Mouse (Mus musculus) hindbrain, embryonic 12.5 days (tissue): ENCODE measurements around the gene Xxylt1. TPM values are rescaled to one million over a fixed set of nuclear protein-coding genes. Genes with fewer than 3 reads are reported as not detected.

Experiments used
- ATAC-seq: fragments of 200-750 bp; cut with Nextera tagmentation; 2 replicates; pipeline ENCODE4 v1.8.0; 2017; ENCODE audit warnings: moderate TSS enrichment; ENCODE audit not compliant: low FRiP score
- H3K27ac ChIP-seq: fragments of 300-500 bp; sonication (generic); 2 replicates; pipeline ENCODE4 v1.5.1; 2016; ENCODE audit warnings: mild to moderate bottlenecking
- H3K27me3 ChIP-seq: fragments of 300-500 bp; sonication (generic); 2 replicates; pipeline ENCODE4 v1.6.1; 2016; ENCODE audit warnings: mild to moderate bottlenecking
- H3K36me3 ChIP-seq: fragments of 300-500 bp; sonication (generic); 2 replicates; pipeline ENCODE4 v1.6.1; 2016; ENCODE audit warnings: mild to moderate bottlenecking
- H3K4me1 ChIP-seq: fragments of 300-500 bp; sonication (generic); 2 replicates; pipeline ENCODE4 v1.6.1; 2016
- H3K4me2 ChIP-seq: fragments of 300-500 bp; sonication (generic); replicated peaks from 2 replicates; pipeline ENCODE4 v1.6.1; 2016; ENCODE audit warnings: mild to moderate bottlenecking
- H3K4me3 ChIP-seq: fragments of 300-500 bp; sonication (generic); 2 replicates; pipeline ENCODE4 v1.5.1; 2016; ENCODE audit warnings: mild to moderate bottlenecking
- H3K9ac ChIP-seq: fragments of 300-500 bp; sonication (generic); 2 replicates; pipeline ENCODE4 v1.6.1; 2016; ENCODE audit warnings: mild to moderate bottlenecking, moderate library complexity
- H3K9me3 ChIP-seq: fragments of 300-500 bp; sonication (generic); replicated peaks from 2 replicates; pipeline ENCODE4 v1.6.1; 2016; ENCODE audit warnings: mild to moderate bottlenecking
- WGBS: fragments of 180-500 bp; shearing (Covaris S2); methylation state at CpG from one replicate; pipeline ENCODE4 v1.1.7; 2016; 5-methylcytosine and 5-hydroxymethylcytosine counted together
- polyA plus RNA-seq: library from polyadenylated mRNA; unstranded; fragments of >200 nt; fragmentation: Nextera tagmentation; extraction: Ambion mirVana; gene quantifications from 2 replicates; pipeline ENCODE4 v1.2.1, GENCODE M21; 2016

Xxylt1 gene
- polyA plus RNA-seq, 1 experiment from 2014 or later = 17.9 TPM

- H3K27me3 ChIP-seq = no peaks in the 10 kb centered on the region
- H3K4me1 ChIP-seq = peaks cover 25% of the 10 kb centered on the region
- H3K36me3 ChIP-seq = no peaks in the 10 kb centered on the region
- H3K9ac ChIP-seq = no peak overlapping the region
- no peak overlapping the region for H3K4me2 ChIP-seq
- no peak overlapping the region for H3K4me3 ChIP-seq
- H3K27ac ChIP-seq = no peak overlapping the region
- H3K9me3 ChIP-seq = no peaks in the 10 kb centered on the region
- ATAC-seq = no peak
- WGBS = 88% methylated on average over 2 of the region's 2 CpGs
These were observed 83.2 kb downstream of the Xxylt1 start for GRCm38 (mm10) chr16:30998048-30998447.

DNA sequence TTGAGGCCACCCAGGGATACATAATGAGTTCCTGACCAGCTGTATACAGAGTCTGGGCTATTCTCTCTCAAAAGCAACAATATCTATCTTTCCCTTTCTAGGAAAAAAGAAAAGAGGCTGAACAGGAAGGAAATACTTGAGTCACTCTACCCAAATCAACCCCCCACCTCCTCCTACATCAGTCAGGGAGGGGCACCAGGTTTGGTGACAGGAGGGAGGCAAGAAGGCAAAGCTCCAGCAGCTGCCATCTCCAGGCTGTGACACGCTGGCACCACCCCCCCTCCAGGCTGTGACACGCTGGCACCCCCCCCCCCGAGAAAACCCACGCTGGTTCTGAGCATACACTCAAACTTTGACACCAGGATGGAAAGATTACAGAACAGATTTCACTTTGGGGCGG, 85.8 kb downstream of the Xxylt1 start:
- 85% methylated on average over 5 of the region's 5 CpGs for WGBS
- peaks cover 21% of the 10 kb centered on the region for H3K4me1 ChIP-seq
- no peak for ATAC-seq
- H3K27me3 ChIP-seq = no peaks in the 10 kb centered on the region
- no peaks in the 10 kb centered on the region for H3K36me3 ChIP-seq
- no peak overlapping the region for H3K4me3 ChIP-seq
- no peaks in the 10 kb centered on the region for H3K9me3 ChIP-seq
- H3K9ac ChIP-seq = no peak overlapping the region
- no peak overlapping the region for H3K4me2 ChIP-seq
- no peak overlapping the region for H3K27ac ChIP-seq

DNA sequence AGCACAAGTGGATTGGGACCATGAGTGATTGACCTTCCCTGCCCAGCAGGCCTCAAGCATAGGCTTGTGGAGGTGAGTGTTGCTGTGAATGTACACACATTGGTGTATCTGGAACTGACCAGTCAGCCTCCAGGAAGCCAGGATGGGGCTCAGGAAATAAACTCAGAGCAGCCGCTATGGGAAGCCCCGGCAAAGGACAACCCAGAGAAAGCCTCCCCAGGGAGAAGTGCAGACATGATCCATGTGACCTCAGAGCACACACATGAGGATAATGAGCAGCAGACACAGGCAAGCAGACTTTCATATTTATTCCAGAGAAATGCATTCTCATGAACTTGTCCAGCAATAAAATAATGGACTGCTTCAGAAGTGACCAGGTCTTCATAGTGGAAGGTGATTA, 86.4 kb downstream of the Xxylt1 start:
- no peak overlapping the region for H3K27ac ChIP-seq
- H3K27me3 ChIP-seq = no peaks in the 10 kb centered on the region
- no peak for ATAC-seq
- H3K4me3 ChIP-seq = no peak overlapping the region
- H3K4me1 ChIP-seq = peaks cover 21% of the 10 kb centered on the region
- no peak overlapping the region for H3K4me2 ChIP-seq
- no peaks in the 10 kb centered on the region for H3K9me3 ChIP-seq
- H3K36me3 ChIP-seq = no peaks in the 10 kb centered on the region
- WGBS = 47% methylated on average over 2 of the region's 2 CpGs
- no peak overlapping the region for H3K9ac ChIP-seq

- Histone ChIP-seq H3K36me3 (no peaks in the 10 kb centered on the region), H3K4me3 (no peak overlapping the region), H3K9ac (no peak overlapping the region), H3K4me1 (peaks cover 21% of the 10 kb centered on the region), H3K4me2 (no peak overlapping the region), H3K27me3 (no peaks in the 10 kb centered on the region), H3K27ac (no peak overlapping the region), H3K9me3 (no peaks in the 10 kb centered on the region)
- ATAC-seq = no peak
- WGBS = 84% methylated on average over 7 of the region's 7 CpGs
These were observed 86.9 kb downstream of the Xxylt1 start for GRCm38 (mm10) chr16:30994296-30994695.

DNA sequence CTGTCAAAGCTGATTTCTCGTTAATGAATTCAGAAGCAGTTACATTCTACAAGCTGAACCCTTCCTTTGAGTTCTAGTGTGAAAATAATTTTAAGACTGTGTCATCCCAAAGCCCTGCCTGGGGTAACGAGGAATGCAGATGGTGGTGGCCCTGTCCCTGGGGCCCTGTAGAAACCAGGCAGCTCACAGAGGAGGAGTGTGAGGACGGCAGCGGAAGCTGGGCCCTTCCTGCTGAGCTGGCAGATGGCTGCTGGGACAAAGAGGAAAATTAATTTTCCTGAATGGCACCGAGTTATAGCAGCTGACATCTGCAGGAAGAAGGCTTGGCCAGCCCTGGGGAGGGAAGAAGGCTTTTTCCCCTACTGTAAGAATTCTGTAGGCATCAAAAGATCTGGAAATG, 88.7 kb downstream of the Xxylt1 start:
- H3K36me3 ChIP-seq = no peaks in the 10 kb centered on the region
- H3K27ac ChIP-seq = peak overlapping the region; percentile 52; the same call in 1 of the 2 replicates
- H3K9ac ChIP-seq = no peak overlapping the region
- no peaks in the 10 kb centered on the region for H3K9me3 ChIP-seq
- H3K4me3 ChIP-seq = no peak overlapping the region
- WGBS = 37% methylated on average over 5 of the region's 5 CpGs
- no peaks in the 10 kb centered on the region for H3K27me3 ChIP-seq
- ATAC-seq = peak; percentile 55; the same call in 1 of the 2 replicates
- peaks cover 23% of the 10 kb centered on the region for H3K4me1 ChIP-seq
- H3K4me2 ChIP-seq = no peak overlapping the region

DNA sequence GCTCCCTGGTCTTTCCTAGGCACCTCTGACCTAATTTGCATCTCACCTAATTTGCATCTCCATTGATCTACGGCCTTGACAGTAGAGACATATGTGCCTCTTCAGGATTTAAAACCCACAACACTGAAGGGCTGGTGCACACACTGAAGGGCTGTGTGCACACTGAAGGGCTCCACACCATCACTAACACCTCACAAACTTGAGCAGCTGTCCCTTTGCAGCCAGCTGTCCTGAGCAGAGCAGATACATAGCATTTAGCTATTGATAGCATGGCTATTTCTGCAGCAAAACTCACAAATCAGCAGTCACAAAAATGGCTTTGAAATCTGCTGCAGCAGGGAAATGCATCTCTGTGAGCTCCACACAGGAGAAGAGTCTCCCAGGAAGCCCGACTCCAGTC, 90.6 kb downstream of the Xxylt1 start:
- ATAC-seq = no peak
- WGBS = 27% methylated on average over 2 of the region's 2 CpGs
- Histone ChIP-seq H3K4me2 (no peak overlapping the region), H3K4me3 (no peak overlapping the region), H3K27ac (no peak overlapping the region), H3K9ac (no peak overlapping the region), H3K27me3 (no peaks in the 10 kb centered on the region), H3K9me3 (no peaks in the 10 kb centered on the region), H3K4me1 (peaks cover 27% of the 10 kb centered on the region), H3K36me3 (no peaks in the 10 kb centered on the region)

DNA sequence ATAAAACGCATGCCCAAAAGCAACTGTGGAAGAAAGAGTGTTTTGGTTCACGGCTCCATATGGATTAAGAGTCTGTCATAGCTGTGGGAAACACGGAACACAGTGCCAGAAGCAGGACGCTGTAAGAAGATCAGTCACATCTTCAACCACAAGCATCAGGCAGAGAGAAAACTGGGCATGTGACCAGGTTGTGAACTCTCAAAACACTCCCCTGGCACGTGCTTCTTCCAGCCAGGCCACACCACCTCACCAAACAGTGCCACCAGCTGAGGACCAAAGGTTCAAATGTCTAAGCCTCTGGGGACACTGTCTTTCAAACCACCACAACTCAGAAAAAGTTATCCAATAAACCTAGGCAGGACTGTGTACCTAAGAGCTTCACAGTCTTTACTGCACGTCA, 93.0 kb downstream of the Xxylt1 start:
- WGBS = 83% methylated on average over 6 of the region's 6 CpGs
- Histone ChIP-seq H3K36me3 (no peaks in the 10 kb centered on the region), H3K4me2 (no peak overlapping the region), H3K4me1 (peaks cover 29% of the 10 kb centered on the region), H3K4me3 (no peak overlapping the region), H3K9me3 (no peaks in the 10 kb centered on the region), H3K9ac (no peak overlapping the region), H3K27me3 (no peaks in the 10 kb centered on the region), H3K27ac (no peak overlapping the region)
- no peak for ATAC-seq

- Histone ChIP-seq H3K4me3 (no peak overlapping the region), H3K36me3 (no peaks in the 10 kb centered on the region), H3K9me3 (no peaks in the 10 kb centered on the region), H3K4me2 (no peak overlapping the region), H3K4me1 (peaks cover 25% of the 10 kb centered on the region), H3K27me3 (no peaks in the 10 kb centered on the region), H3K9ac (no peak overlapping the region), H3K27ac (no peak overlapping the region)
- 57% methylated on average over 6 of the region's 6 CpGs for WGBS
- ATAC-seq = no peak
These were observed 93.5 kb downstream of the Xxylt1 start for GRCm38 (mm10) chr16:30987684-30988083.

GRCm38 (mm10) chr16:30984826-30985545, 96.2 kb downstream of the Xxylt1 start:
- 24% methylated on average over 17 of the region's 17 CpGs for WGBS
- Histone ChIP-seq H3K27ac (peak overlapping the region; percentile 35; the same call in 1 of the 2 replicates), H3K36me3 (no peaks in the 10 kb centered on the region), H3K4me3 (no peak overlapping the region), H3K27me3 (no peaks in the 10 kb centered on the region), H3K4me1 (peaks cover 18% of the 10 kb centered on the region), H3K9ac (no peak overlapping the region), H3K9me3 (no peaks in the 10 kb centered on the region), H3K4me2 (no peak overlapping the region)
- ATAC-seq = no peak

DNA sequence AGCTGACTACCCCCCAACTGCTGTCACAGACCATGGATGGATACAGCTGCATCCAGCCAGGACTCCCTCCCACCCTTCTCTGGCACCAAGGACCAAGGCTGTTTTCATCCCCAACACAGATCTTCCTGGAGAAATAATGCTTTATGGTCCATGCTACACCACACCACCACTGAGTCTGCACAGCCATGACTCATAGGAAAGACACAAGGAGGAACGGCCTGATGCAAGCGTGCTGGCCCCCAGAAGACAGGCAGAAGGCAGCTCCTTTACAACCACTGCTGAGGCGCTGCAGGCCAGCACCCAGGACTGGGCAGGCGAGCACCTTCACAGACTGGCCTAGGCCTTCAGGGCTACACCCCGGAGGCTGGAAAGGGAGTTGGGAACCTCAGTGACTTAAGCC, 97.1 kb downstream of the Xxylt1 start:
- H3K4me3 ChIP-seq = no peak overlapping the region
- no peak overlapping the region for H3K4me2 ChIP-seq
- 92% methylated on average over 5 of the region's 5 CpGs for WGBS
- no peak overlapping the region for H3K9ac ChIP-seq
- no peaks in the 10 kb centered on the region for H3K27me3 ChIP-seq
- H3K9me3 ChIP-seq = no peaks in the 10 kb centered on the region
- ATAC-seq = no peak
- H3K36me3 ChIP-seq = no peaks in the 10 kb centered on the region
- peaks cover 18% of the 10 kb centered on the region for H3K4me1 ChIP-seq
- no peak overlapping the region for H3K27ac ChIP-seq

DNA sequence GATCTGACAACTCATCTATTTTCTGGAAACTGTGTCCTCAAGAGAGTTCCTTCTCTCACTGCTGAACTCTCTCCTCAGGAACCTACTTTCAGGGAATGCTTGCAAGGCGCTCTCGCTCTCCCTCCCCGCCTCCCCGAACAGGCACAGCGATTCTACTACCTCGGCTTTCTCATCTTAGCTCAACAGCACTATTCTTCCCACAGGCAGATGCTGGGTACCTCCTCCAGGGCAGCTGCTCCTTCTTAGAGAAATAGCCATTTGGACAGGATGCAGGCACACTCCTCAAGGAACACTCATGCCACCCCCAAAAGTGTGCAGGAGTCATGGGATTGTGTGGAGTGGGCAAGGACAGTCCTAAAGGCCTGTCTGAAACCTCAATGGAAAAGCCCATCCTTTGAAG, 97.5 kb downstream of the Xxylt1 start:
- Histone ChIP-seq H3K4me2 (no peak overlapping the region), H3K4me1 (peaks cover 18% of the 10 kb centered on the region), H3K27ac (no peak overlapping the region), H3K9me3 (no peaks in the 10 kb centered on the region), H3K27me3 (no peaks in the 10 kb centered on the region), H3K9ac (no peak overlapping the region), H3K36me3 (no peaks in the 10 kb centered on the region), H3K4me3 (no peak overlapping the region)
- 66% methylated on average over 6 of the region's 6 CpGs for WGBS
- ATAC-seq = no peak

- no peak overlapping the region for H3K27ac ChIP-seq
- H3K4me2 ChIP-seq = no peak overlapping the region
- no peaks in the 10 kb centered on the region for H3K36me3 ChIP-seq
- peaks cover 18% of the 10 kb centered on the region for H3K4me1 ChIP-seq
- 58% methylated on average over 4 of the region's 4 CpGs for WGBS
- no peaks in the 10 kb centered on the region for H3K27me3 ChIP-seq
- no peak for ATAC-seq
- no peaks in the 10 kb centered on the region for H3K9me3 ChIP-seq
- no peak overlapping the region for H3K4me3 ChIP-seq
- no peak overlapping the region for H3K9ac ChIP-seq
These were observed 98.0 kb downstream of the Xxylt1 start for GRCm38 (mm10) chr16:30983281-30983680.

GRCm38 (mm10) chr16:30981345-30981744, 99.9 kb downstream of the Xxylt1 start:
- Histone ChIP-seq H3K4me2 (no peak overlapping the region), H3K4me3 (no peak overlapping the region), H3K4me1 (peaks cover 19% of the 10 kb centered on the region), H3K27ac (no peak overlapping the region), H3K9ac (no peak overlapping the region), H3K27me3 (no peaks in the 10 kb centered on the region), H3K36me3 (no peaks in the 10 kb centered on the region), H3K9me3 (no peaks in the 10 kb centered on the region)
- ATAC-seq = no peak
- 88% methylated on average over 10 of the region's 10 CpGs for WGBS
